Mouse (Mus musculus): ENCODE data around the gene Fpr1. TPM values are rescaled to one million over a fixed set of nuclear protein-coding genes. Genes with fewer than 3 reads are reported as not detected.
A peak's percentile ranks its signal among the peaks of the same experiment; 100 is the strongest.

Gene Fpr1
- total RNA-seq, 2 experiments from 2014 or later: not detected

- DNase-seq (ENCODE audit: low spot score in 2 of 2): peak; percentile 85 to 92
Measured at GRCm38 (mm10) chr17:17826751-17827657, 56.7 kb downstream of the Fpr1 start, which contains the start of gene Spaca6. Gene Spaca6 (plus strand): TSS chr17:17827158.

Small RNAs within 50 kb of the gene (microRNA-seq; reads per million reads assigned to microRNA genes)
- gene Gm25927 (0 reads per million in 2 experiments), gene Mir125a (9,899 to 10,841 reads per million in 2 experiments), gene Mir99b (7,886 to 15,175 reads per million in 2 experiments), gene Mirlet7e (0 reads per million in 2 experiments)

Other genes with a start within 250 kb of the Fpr1 start
- not detected for gene Vmn2r90, start 180.2 kb downstream of the Fpr1 start, total RNA-seq (2021)
- 100 to 1,000 TPM in 1 of 2 experiments, 10 to 100 TPM in 1; 91.4 to 104 TPM for gene Spaca6, start 56.8 kb downstream of the Fpr1 start, total RNA-seq (2021)
- gene Has1, start 28.7 kb downstream of the Fpr1 start, total RNA-seq (2021): under 1 TPM; 0.25 to 0.45 TPM
- gene Fpr2, start 3.9 kb upstream of the Fpr1 start, total RNA-seq (2021): not detected
- gene Fpr3, start 3.9 kb upstream of the Fpr1 start, total RNA-seq (2021): not detected
- not detected for gene Fpr-rs4, start 137.8 kb upstream of the Fpr1 start, total RNA-seq (2021)
- under 1 TPM; 0.05 to 0.09 TPM for gene Vmn2r124, start 165.5 kb upstream of the Fpr1 start, total RNA-seq (2021)
- gene Vmn2r91, start 201.1 kb upstream of the Fpr1 start, total RNA-seq (2021): not detected